Mouse (Mus musculus) kidney, postnatal 36 days (tissue): ENCODE measurements around the gene Olfr401.
"Not testable (repeated sequence)": the region's sequence is repeated elsewhere in the genome, so short reads cannot be mapped to it uniquely, and the experiment has no call there.

Source experiments
- DNase-seq, 2 experiments: peaks; one replicate each; pipeline ENCODE4 v3.0.0; 2021 to 2022; ENCODE audit warnings: mixed read lengths in 2 of 2

Olfr401 gene

GRCm38 (mm10) chr11:74113412-74113811 lies at the start of gene Olfr401:
Olfr401 (plus strand) TSS chr11:74113712.
- no peak for DNase-seq

- DNase-seq: no peak
These were observed 43.9 kb upstream of the Olfr401 start, which contains the start of gene Zfp616 for GRCm38 (mm10) chr11:74069655-74070054. Zfp616 (plus strand) TSS chr11:74069955.

GRCm38 (mm10) chr11:74100724-74101123 lies 12.8 kb upstream of the Olfr401 start:
- DNase-seq: no peak

- DNase-seq: no peak
These were observed 12.0 kb upstream of the Olfr401 start for GRCm38 (mm10) chr11:74101507-74101906.

GRCm38 (mm10) chr11:74105066-74105465 lies 8.4 kb upstream of the Olfr401 start:
- no peak for DNase-seq

- DNase-seq: not testable (repeated sequence)
These were observed 26.5 kb downstream of the Olfr401 start for GRCm38 (mm10) chr11:74140001-74140400.

GRCm38 (mm10) chr11:74145866-74146265 lies 32.4 kb downstream of the Olfr401 start:
- DNase-seq: no peak

- no peak for DNase-seq
These were observed 39.7 kb downstream of the Olfr401 start, which contains the start of gene Olfr402 for GRCm38 (mm10) chr11:74153229-74153628. Olfr402 (plus strand) TSS chr11:74153529.

GRCm38 (mm10) chr11:74168771-74169170 lies 55.3 kb downstream of the Olfr401 start:
- no peak for DNase-seq
